Mouse (Mus musculus): ENCODE data around the gene Cdyl2. TPM values are rescaled to one million over a fixed set of nuclear protein-coding genes. Genes with fewer than 3 reads are reported as not detected.
A peak's percentile ranks its signal among the peaks of the same experiment; 100 is the strongest.

Gene Cdyl2
- polyA plus RNA-seq, 1 experiment = 4.6 TPM

GRCm38 (mm10) chr8:116756174-116756573, 23.4 kb upstream of the Cdyl2 start:
- no peak for DNase-seq (ENCODE audit: low read depth in 1 of 2, low spot score in 2 of 2)
- H3K4me3 ChIP-seq (ENCODE audit: extremely low read depth, insufficient read depth, insufficient read length) = no peak overlapping the region
- H3K27ac ChIP-seq (ENCODE audit: insufficient read depth, low read length) = no peak overlapping the region
- no peaks in the 10 kb centered on the region for H3K27me3 ChIP-seq (ENCODE audit: control insufficient read depth, insufficient read depth, low read length)
- 59% methylated on average over 3 of the region's 3 CpGs for WGBS
- H3K36me3 ChIP-seq (ENCODE audit: control insufficient read depth, insufficient read depth, low read length) = no peaks in the 10 kb centered on the region
- TF ChIP-seq POLR2A (IDR thresholded peaks at IDR 0.05; ENCODE audit: low read depth, low read length) = no peak
- TF ChIP-seq CTCF (IDR thresholded peaks at IDR 0.05; ENCODE audit: extremely low read depth, insufficient read depth, insufficient read length, insufficient replicate concordance) = no peak
- no peaks in the 10 kb centered on the region for H3K4me1 ChIP-seq (ENCODE audit: control insufficient read depth, insufficient read depth, insufficient read length)

DNA sequence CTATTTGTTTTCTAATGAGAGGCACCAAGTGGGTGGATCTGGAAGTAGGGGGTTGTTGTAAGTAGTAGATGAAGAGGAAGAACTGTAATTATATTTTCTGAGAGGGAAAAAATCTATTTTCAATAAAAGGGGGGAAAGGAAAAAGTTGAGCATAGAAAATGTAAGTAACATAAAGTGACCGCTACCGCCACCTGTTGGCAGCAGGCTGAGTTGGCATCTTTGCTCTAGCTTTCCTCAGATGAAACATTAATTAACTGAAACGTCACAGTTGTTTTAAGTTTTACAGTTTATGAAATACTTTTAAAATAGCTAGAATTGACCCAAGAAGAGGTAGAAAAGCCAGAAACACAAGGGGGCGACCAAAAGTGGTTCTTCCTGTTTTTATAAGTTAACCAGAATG, 22.8 kb upstream of the Cdyl2 start:
- Histone ChIP-seq H3K4me1 (ENCODE audit: control insufficient read depth, insufficient read depth, insufficient read length) (no peaks in the 10 kb centered on the region), H3K36me3 (ENCODE audit: control insufficient read depth, insufficient read depth, low read length) (no peaks in the 10 kb centered on the region), H3K27me3 (ENCODE audit: control insufficient read depth, insufficient read depth, low read length) (no peaks in the 10 kb centered on the region), H3K27ac (ENCODE audit: insufficient read depth, low read length) (no peak overlapping the region), H3K4me3 (ENCODE audit: extremely low read depth, insufficient read depth, insufficient read length) (no peak overlapping the region)
- TF ChIP-seq CTCF (IDR thresholded peaks at IDR 0.05; ENCODE audit: extremely low read depth, insufficient read depth, insufficient read length, insufficient replicate concordance) = peak; percentile 71; the same call in 1 of the 2 replicates
- no peak for TF ChIP-seq POLR2A (IDR thresholded peaks at IDR 0.05; ENCODE audit: low read depth, low read length)
- WGBS = 3% methylated on average over 4 of the region's 4 CpGs
- peak in 1 of 2 experiments; percentile 44 for DNase-seq (ENCODE audit: low read depth in 1 of 2, low spot score in 2 of 2)

- H3K4me1 ChIP-seq (ENCODE audit: control insufficient read depth, insufficient read depth, insufficient read length) = no peaks in the 10 kb centered on the region
- no peak for TF ChIP-seq POLR2A (IDR thresholded peaks at IDR 0.05; ENCODE audit: low read depth, low read length)
- no peak for TF ChIP-seq CTCF (IDR thresholded peaks at IDR 0.05; ENCODE audit: extremely low read depth, insufficient read depth, insufficient read length, insufficient replicate concordance)
- no peaks in the 10 kb centered on the region for H3K27me3 ChIP-seq (ENCODE audit: control insufficient read depth, insufficient read depth, low read length)
- 94% methylated on average over 1 of the region's 1 CpGs for WGBS
- no peaks in the 10 kb centered on the region for H3K36me3 ChIP-seq (ENCODE audit: control insufficient read depth, insufficient read depth, low read length)
- H3K4me3 ChIP-seq (ENCODE audit: extremely low read depth, insufficient read depth, insufficient read length) = no peak overlapping the region
- H3K27ac ChIP-seq (ENCODE audit: insufficient read depth, low read length) = no peak overlapping the region
- DNase-seq (ENCODE audit: low read depth in 1 of 2, low spot score in 2 of 2) = no peak
Observed at GRCm38 (mm10) chr8:116740726-116741125, 7.9 kb upstream of the Cdyl2 start.

GRCm38 (mm10) chr8:116735306-116735705, 2.5 kb upstream of the Cdyl2 start:
- no peak overlapping the region for H3K27ac ChIP-seq (ENCODE audit: insufficient read depth, low read length)
- TF ChIP-seq CTCF (IDR thresholded peaks at IDR 0.05; ENCODE audit: extremely low read depth, insufficient read depth, insufficient read length, insufficient replicate concordance) = no peak
- no peak for TF ChIP-seq POLR2A (IDR thresholded peaks at IDR 0.05; ENCODE audit: low read depth, low read length)
- no peaks in the 10 kb centered on the region; the same call in 1 of the 2 replicates for H3K27me3 ChIP-seq (ENCODE audit: control insufficient read depth, insufficient read depth, low read length)
- H3K4me3 ChIP-seq (ENCODE audit: extremely low read depth, insufficient read depth, insufficient read length) = no peak overlapping the region
- H3K4me1 ChIP-seq (ENCODE audit: control insufficient read depth, insufficient read depth, insufficient read length) = peaks cover 10% of the 10 kb centered on the region
- WGBS = 39% methylated on average over 5 of the region's 5 CpGs
- no peaks in the 10 kb centered on the region for H3K36me3 ChIP-seq (ENCODE audit: control insufficient read depth, insufficient read depth, low read length)
- DNase-seq (ENCODE audit: low read depth in 1 of 2, low spot score in 2 of 2) = no peak

DNA sequence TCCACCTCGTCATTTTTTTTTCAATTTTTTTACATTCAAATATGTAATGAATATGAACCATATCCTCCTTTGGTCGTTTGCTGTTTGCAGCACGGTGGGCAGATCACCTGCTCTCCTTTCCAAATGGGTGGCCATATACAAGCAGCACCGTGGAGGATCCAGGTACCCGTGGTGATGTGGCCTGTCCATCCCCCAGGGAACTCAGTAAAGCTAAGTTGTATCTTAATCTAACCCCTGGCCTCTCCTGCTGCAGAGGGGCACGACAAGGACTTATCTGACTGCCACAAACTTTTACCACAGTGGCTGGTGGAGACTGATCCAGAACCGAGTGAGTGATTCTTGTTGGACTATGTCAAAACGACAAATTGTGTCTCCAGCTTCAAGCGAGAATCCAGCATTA, 1.4 kb upstream of the Cdyl2 start:
- TF ChIP-seq CTCF (IDR thresholded peaks at IDR 0.05; ENCODE audit: extremely low read depth, insufficient read depth, insufficient read length, insufficient replicate concordance) = no peak
- TF ChIP-seq POLR2A (IDR thresholded peaks at IDR 0.05; ENCODE audit: low read depth, low read length) = no peak
- no peak overlapping the region for H3K4me3 ChIP-seq (ENCODE audit: extremely low read depth, insufficient read depth, insufficient read length)
- no peak for DNase-seq (ENCODE audit: low read depth in 1 of 2, low spot score in 2 of 2)
- no peak overlapping the region for H3K27ac ChIP-seq (ENCODE audit: insufficient read depth, low read length)
- no peaks in the 10 kb centered on the region; the same call in 1 of the 2 replicates for H3K27me3 ChIP-seq (ENCODE audit: control insufficient read depth, insufficient read depth, low read length)
- no peaks in the 10 kb centered on the region for H3K36me3 ChIP-seq (ENCODE audit: control insufficient read depth, insufficient read depth, low read length)
- 64% methylated on average over 9 of the region's 9 CpGs for WGBS
- peaks cover 10% of the 10 kb centered on the region for H3K4me1 ChIP-seq (ENCODE audit: control insufficient read depth, insufficient read depth, insufficient read length)

GRCm38 (mm10) chr8:116733648-116734014, 840 bp upstream of the Cdyl2 start:
- no peaks in the 10 kb centered on the region; the same call in 1 of the 2 replicates for H3K27me3 ChIP-seq (ENCODE audit: control insufficient read depth, insufficient read depth, low read length)
- H3K4me3 ChIP-seq (ENCODE audit: extremely low read depth, insufficient read depth, insufficient read length) = 0 out of 2 replicates have a peak overlapping the region, but pooled peaks have one; percentile 98
- no peak overlapping the region; the same call in 1 of the 2 replicates for H3K27ac ChIP-seq (ENCODE audit: insufficient read depth, low read length)
- H3K36me3 ChIP-seq (ENCODE audit: control insufficient read depth, insufficient read depth, low read length) = no peaks in the 10 kb centered on the region
- TF ChIP-seq CTCF (IDR thresholded peaks at IDR 0.05; ENCODE audit: extremely low read depth, insufficient read depth, insufficient read length, insufficient replicate concordance) (no peak), POLR2A (IDR thresholded peaks at IDR 0.05; ENCODE audit: low read depth, low read length) (no peak)
- WGBS = 58% methylated on average over 3 of the region's 3 CpGs
- DNase-seq (ENCODE audit: low read depth in 1 of 2, low spot score in 2 of 2) = no peak
- peaks cover 10% of the 10 kb centered on the region for H3K4me1 ChIP-seq (ENCODE audit: control insufficient read depth, insufficient read depth, insufficient read length)

- peak overlapping the region; percentile 98 for H3K4me3 ChIP-seq (ENCODE audit: extremely low read depth, insufficient read depth, insufficient read length)
- H3K36me3 ChIP-seq (ENCODE audit: control insufficient read depth, insufficient read depth, low read length) = no peaks in the 10 kb centered on the region
- WGBS = 2% methylated on average over 41 of the region's 46 CpGs
- TF ChIP-seq POLR2A (IDR thresholded peaks at IDR 0.05; ENCODE audit: low read depth, low read length) (no peak), CTCF (IDR thresholded peaks at IDR 0.05; ENCODE audit: extremely low read depth, insufficient read depth, insufficient read length, insufficient replicate concordance) (no peak)
- DNase-seq (ENCODE audit: low read depth in 1 of 2, low spot score in 2 of 2) = peak in 1 of 2 experiments; percentile 27
- H3K27me3 ChIP-seq (ENCODE audit: control insufficient read depth, insufficient read depth, low read length) = no peaks in the 10 kb centered on the region; the same call in 1 of the 2 replicates
- H3K4me1 ChIP-seq (ENCODE audit: control insufficient read depth, insufficient read depth, insufficient read length) = peaks cover 10% of the 10 kb centered on the region
- peak overlapping the region; percentile 73; the same call in 1 of the 2 replicates for H3K27ac ChIP-seq (ENCODE audit: insufficient read depth, low read length)
Observed at GRCm38 (mm10) chr8:116731976-116732683, 661 bp downstream of the Cdyl2 start.
